Mouse (Mus musculus): ENCODE data around the gene Tgfbr3. TPM values are rescaled to one million over a fixed set of nuclear protein-coding genes. Genes with fewer than 3 reads are reported as not detected.

Tgfbr3 gene
- polyA plus RNA-seq, 2 experiments, result 20.7 to 29.0 TPM

DNA sequence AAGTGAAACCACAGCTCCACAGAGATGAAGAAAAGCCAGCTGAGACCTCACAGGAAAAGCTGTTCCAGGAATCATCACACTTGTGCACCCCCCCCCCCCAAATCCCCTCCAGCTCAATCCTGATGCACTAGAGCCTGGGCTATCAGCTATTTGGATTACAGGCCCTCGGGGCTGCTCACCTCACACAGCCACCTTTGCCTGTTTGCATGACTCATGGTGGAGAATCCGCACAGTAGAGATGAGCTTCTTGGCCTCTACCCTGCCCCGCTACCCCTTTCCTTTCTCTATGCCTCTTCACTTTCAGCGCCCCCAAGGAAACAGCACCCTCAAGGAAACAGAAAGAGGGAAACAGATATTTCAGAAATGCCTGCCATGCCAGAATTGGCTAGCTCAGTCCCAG lies 127.1 kb downstream of the Tgfbr3 start:
- Histone ChIP-seq H3K36me3 (ENCODE audit: control insufficient read depth, insufficient read depth, low read length) (no peaks in the 10 kb centered on the region), H3K9ac (ENCODE audit: low read depth, low read length, severe bottlenecking) (no peak overlapping the region), H3K27ac (replicated peaks; ENCODE audit: low read depth, low read length) (peak overlapping the region; percentile 43; the same call in 1 of the 2 replicates), H3K4me1 (ENCODE audit: control insufficient read depth, insufficient read depth, low read length) (peaks cover 72% of the 10 kb centered on the region), H3K4me2 (replicated peaks; ENCODE audit: low read depth, low read length, severe bottlenecking) (no peak overlapping the region), H3K9me3 (ENCODE audit: control insufficient read depth, low read length) (no peaks in the 10 kb centered on the region), H3K27me3 (ENCODE audit: control insufficient read depth, insufficient read depth, low read length) (no peaks in the 10 kb centered on the region), H3K4me3 (replicated peaks; ENCODE audit: low read length) (no peak overlapping the region)
- 77% methylated on average over 4 of the region's 4 CpGs for WGBS
- TF ChIP-seq POLR2A (IDR thresholded peaks at IDR 0.05; ENCODE audit: borderline replicate concordance, extremely low read depth, insufficient read depth, insufficient read length), result no peak
- DNase-seq (ENCODE audit: low spot score) (no peak), ATAC-seq (ENCODE audit: low FRiP score, low read depth) (no peak)

DNA sequence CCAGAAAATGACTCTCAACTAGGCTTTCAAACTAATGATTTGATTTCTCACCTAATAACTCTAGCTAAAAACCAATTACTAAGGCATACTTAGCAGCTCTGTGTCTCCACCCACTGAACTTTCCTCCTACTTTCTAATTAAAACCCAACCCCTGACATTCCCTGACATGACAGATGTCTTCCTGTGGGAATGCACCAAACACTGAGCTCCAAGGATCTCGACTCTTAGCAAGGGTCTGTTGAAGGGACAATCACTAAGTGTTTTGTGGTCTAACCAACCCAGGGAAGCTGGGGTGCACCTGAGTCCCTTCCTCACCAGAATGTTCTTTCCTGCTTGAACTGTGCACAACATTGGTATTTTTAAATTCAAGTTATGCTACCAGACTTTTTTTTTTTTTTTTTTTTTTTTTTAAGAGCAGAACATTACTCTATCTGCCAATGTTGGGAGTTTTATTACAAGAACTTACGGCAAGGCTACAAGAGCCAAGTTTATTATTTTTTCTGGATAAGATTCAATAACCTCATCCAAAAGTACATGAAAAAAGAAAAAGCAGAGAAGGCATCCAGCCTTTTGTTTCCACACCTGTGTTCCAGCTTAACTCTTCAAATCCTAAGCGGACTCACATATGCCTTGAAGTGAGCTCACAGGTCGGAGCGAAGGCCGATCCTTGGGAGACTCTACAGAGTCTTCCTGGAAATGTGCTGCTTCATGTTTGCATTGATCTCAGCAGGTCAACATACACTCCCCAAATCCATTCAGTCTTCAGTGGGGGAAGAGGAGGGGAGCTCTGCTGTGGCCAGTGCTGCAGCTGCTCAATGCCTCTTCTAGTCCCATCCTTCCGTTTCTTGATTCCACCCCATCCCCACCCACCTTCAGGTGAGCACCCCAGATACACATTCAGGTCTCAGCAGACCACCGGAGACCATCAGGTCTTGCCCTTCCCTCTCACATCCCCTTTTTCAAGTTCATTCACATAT lies 129.2 kb downstream of the Tgfbr3 start:
- H3K9ac ChIP-seq (ENCODE audit: low read depth, low read length, severe bottlenecking), result no peak overlapping the region
- H3K27ac ChIP-seq (replicated peaks; ENCODE audit: low read depth, low read length), result no peak overlapping the region; the same call in 1 of the 2 replicates
- H3K4me2 ChIP-seq (replicated peaks; ENCODE audit: low read depth, low read length, severe bottlenecking), result no peak overlapping the region
- WGBS, result 55% methylated on average over 8 of the region's 8 CpGs
- no peaks in the 10 kb centered on the region for H3K9me3 ChIP-seq (ENCODE audit: control insufficient read depth, low read length)
- TF ChIP-seq POLR2A (IDR thresholded peaks at IDR 0.05; ENCODE audit: borderline replicate concordance, extremely low read depth, insufficient read depth, insufficient read length), result no peak
- peak; percentile 60 for ATAC-seq (ENCODE audit: low FRiP score, low read depth)
- H3K4me1 ChIP-seq (ENCODE audit: control insufficient read depth, insufficient read depth, low read length), result peaks cover 64% of the 10 kb centered on the region
- no peaks in the 10 kb centered on the region for H3K36me3 ChIP-seq (ENCODE audit: control insufficient read depth, insufficient read depth, low read length)
- no peaks in the 10 kb centered on the region for H3K27me3 ChIP-seq (ENCODE audit: control insufficient read depth, insufficient read depth, low read length)
- H3K4me3 ChIP-seq (replicated peaks; ENCODE audit: low read length), result no peak overlapping the region
- DNase-seq (ENCODE audit: low spot score), result peak; percentile 83

DNA sequence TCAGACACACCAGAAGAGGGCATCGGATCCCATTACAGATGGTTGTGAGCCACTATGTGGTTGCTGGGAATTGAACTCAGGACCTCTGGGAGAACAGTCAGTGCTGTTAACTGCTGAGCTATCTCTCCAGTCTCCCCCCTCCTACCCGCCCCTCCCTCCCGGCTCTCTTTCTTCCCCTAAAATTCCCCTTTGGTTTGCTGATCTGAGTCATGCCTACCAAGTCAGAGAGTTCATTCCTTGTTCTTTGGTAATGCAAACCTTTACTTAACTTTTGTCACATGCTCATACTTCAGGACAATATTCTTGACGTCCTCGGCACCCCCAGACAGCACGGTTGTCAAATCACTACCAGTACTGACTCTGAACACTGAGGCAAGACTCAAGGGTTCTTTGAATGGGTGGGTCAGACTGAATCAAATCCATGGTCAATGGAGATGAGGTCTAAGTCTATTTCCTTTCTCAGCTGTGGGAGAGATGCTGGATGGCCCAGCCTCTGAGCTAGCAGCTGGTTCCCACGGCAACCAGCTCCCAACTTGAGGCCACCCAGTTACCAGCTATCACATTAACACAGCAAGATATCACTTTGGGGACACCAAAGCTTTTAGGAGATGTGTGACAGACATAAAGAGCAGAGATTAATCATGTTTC lies 130.8 kb downstream of the Tgfbr3 start:
- Histone ChIP-seq H3K4me3 (replicated peaks; ENCODE audit: low read length) (no peak overlapping the region), H3K9me3 (ENCODE audit: control insufficient read depth, low read length) (no peaks in the 10 kb centered on the region), H3K4me1 (ENCODE audit: control insufficient read depth, insufficient read depth, low read length) (peaks cover 57% of the 10 kb centered on the region), H3K27me3 (ENCODE audit: control insufficient read depth, insufficient read depth, low read length) (no peaks in the 10 kb centered on the region), H3K9ac (ENCODE audit: low read depth, low read length, severe bottlenecking) (no peak overlapping the region), H3K27ac (replicated peaks; ENCODE audit: low read depth, low read length) (no peak overlapping the region), H3K36me3 (ENCODE audit: control insufficient read depth, insufficient read depth, low read length) (peaks cover 4% of the 10 kb centered on the region), H3K4me2 (replicated peaks; ENCODE audit: low read depth, low read length, severe bottlenecking) (no peak overlapping the region)
- DNase-seq (ENCODE audit: low spot score) (no peak), ATAC-seq (ENCODE audit: low FRiP score, low read depth) (no peak)
- WGBS, result 88% methylated on average over 7 of the region's 7 CpGs
- TF ChIP-seq POLR2A (IDR thresholded peaks at IDR 0.05; ENCODE audit: borderline replicate concordance, extremely low read depth, insufficient read depth, insufficient read length), result no peak

DNA sequence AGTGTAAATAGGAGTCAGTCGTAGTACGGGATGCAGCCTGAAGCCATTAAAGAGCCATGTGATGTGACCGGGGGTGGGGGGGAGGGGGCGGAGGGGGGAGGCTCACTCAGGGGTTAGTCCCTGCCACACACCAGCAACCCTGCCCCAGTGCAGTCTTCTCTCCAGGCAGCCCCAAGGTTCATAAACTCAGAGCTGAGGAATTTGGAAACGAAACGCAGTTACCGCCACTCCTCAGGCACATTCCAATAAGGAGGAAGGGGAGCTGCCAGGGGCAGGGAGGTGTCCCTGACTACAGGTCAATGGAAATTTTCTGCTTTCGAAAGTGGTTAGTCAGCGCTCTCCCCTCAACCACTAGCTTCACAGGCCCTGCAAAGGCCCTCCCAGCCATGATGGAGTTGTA lies 132.0 kb downstream of the Tgfbr3 start:
- DNase-seq (ENCODE audit: low spot score) (peak; percentile 82), ATAC-seq (ENCODE audit: low FRiP score, low read depth) (peak; percentile 54)
- 6% methylated on average over 9 of the region's 9 CpGs for WGBS
- H3K27ac ChIP-seq (replicated peaks; ENCODE audit: low read depth, low read length), result peak overlapping the region; percentile 22
- no peak for TF ChIP-seq POLR2A (IDR thresholded peaks at IDR 0.05; ENCODE audit: borderline replicate concordance, extremely low read depth, insufficient read depth, insufficient read length)
- peaks cover 49% of the 10 kb centered on the region for H3K4me1 ChIP-seq (ENCODE audit: control insufficient read depth, insufficient read depth, low read length)
- peak overlapping the region; percentile 14; the same call in 1 of the 2 replicates for H3K4me2 ChIP-seq (replicated peaks; ENCODE audit: low read depth, low read length, severe bottlenecking)
- peaks cover 14% of the 10 kb centered on the region for H3K36me3 ChIP-seq (ENCODE audit: control insufficient read depth, insufficient read depth, low read length)
- no peak overlapping the region for H3K9ac ChIP-seq (ENCODE audit: low read depth, low read length, severe bottlenecking)
- no peaks in the 10 kb centered on the region for H3K27me3 ChIP-seq (ENCODE audit: control insufficient read depth, insufficient read depth, low read length)
- H3K9me3 ChIP-seq (ENCODE audit: control insufficient read depth, low read length), result no peaks in the 10 kb centered on the region
- H3K4me3 ChIP-seq (replicated peaks; ENCODE audit: low read length), result no peak overlapping the region

DNA sequence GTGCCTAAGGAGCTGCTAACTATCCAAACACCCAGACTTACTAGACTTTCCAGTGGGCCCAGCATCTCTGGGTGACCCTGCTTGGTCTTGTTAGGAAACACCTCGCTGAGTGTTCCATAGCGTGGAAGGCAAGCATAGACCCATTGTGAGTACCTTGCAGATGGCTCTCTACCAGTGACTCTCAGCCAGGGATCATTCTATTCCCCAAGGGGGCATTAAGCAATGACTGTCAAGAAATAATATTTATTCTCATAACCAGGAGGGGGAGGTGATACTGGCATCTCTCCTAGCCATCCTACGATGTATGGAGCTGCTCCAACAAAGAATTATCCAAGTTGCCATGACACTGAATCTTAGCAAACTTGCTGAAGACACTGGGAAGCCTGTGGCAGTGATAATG lies 133.3 kb downstream of the Tgfbr3 start:
- Histone ChIP-seq H3K9me3 (ENCODE audit: control insufficient read depth, low read length) (no peaks in the 10 kb centered on the region), H3K4me1 (ENCODE audit: control insufficient read depth, insufficient read depth, low read length) (peaks cover 50% of the 10 kb centered on the region), H3K27ac (replicated peaks; ENCODE audit: low read depth, low read length) (no peak overlapping the region), H3K36me3 (ENCODE audit: control insufficient read depth, insufficient read depth, low read length) (peaks cover 17% of the 10 kb centered on the region), H3K4me2 (replicated peaks; ENCODE audit: low read depth, low read length, severe bottlenecking) (no peak overlapping the region), H3K9ac (ENCODE audit: low read depth, low read length, severe bottlenecking) (no peak overlapping the region), H3K27me3 (ENCODE audit: control insufficient read depth, insufficient read depth, low read length) (no peaks in the 10 kb centered on the region), H3K4me3 (replicated peaks; ENCODE audit: low read length) (no peak overlapping the region)
- 84% methylated on average over 3 of the region's 3 CpGs for WGBS
- DNase-seq (ENCODE audit: low spot score) (no peak), ATAC-seq (ENCODE audit: low FRiP score, low read depth) (no peak)
- TF ChIP-seq POLR2A (IDR thresholded peaks at IDR 0.05; ENCODE audit: borderline replicate concordance, extremely low read depth, insufficient read depth, insufficient read length), result no peak
